Mouse (Mus musculus) embryonic facial prominence, embryonic 13.5 days (tissue): Measurements from ENCODE around the gene Anxa11. TPM values are rescaled to one million over a fixed set of nuclear protein-coding genes. Genes with fewer than 3 reads are reported as not detected.
"Not testable (repeated sequence)": the region's sequence is repeated elsewhere in the genome, so short reads cannot be mapped to it uniquely, and the experiment has no call there.

Source experiments
- ATAC-seq: fragments of 200-750 bp; cut with Nextera tagmentation; 2 replicates; pipeline ENCODE4 v1.8.0; 2017; ENCODE audit warnings: low read depth; ENCODE audit not compliant: insufficient number of reproducible peaks, insufficient read depth, low FRiP score, low TSS enrichment
- H3K27ac ChIP-seq: fragments of 300-500 bp; sonication (generic); 2 replicates; pipeline ENCODE4 v1.5.1; 2015; ENCODE audit warnings: moderate library complexity, mild to moderate bottlenecking, inconsistent platforms
- H3K27me3 ChIP-seq: fragments of 300-500 bp; sonication (generic); 2 replicates; pipeline ENCODE4 v1.6.1; 2015; ENCODE audit warnings: mild to moderate bottlenecking, inconsistent platforms
- H3K36me3 ChIP-seq: fragments of 300-500 bp; sonication (generic); 2 replicates; pipeline ENCODE4 v1.6.1; 2015; ENCODE audit warnings: mild to moderate bottlenecking, inconsistent platforms
- H3K4me1 ChIP-seq: fragments of 300-500 bp; sonication (generic); 2 replicates; pipeline ENCODE4 v1.6.1; 2015; ENCODE audit warnings: inconsistent platforms
- H3K4me2 ChIP-seq: fragments of 300-500 bp; sonication (generic); 2 replicates; pipeline ENCODE4 v1.6.1; 2015; ENCODE audit warnings: moderate library complexity, mild to moderate bottlenecking, inconsistent platforms
- H3K4me3 ChIP-seq: fragments of 300-500 bp; sonication (generic); 2 replicates; pipeline ENCODE4 v1.5.1; 2015; ENCODE audit warnings: mild to moderate bottlenecking, inconsistent platforms
- H3K9ac ChIP-seq: fragments of 300-500 bp; sonication (generic); 2 replicates; pipeline ENCODE4 v1.6.1; 2015; ENCODE audit warnings: mild to moderate bottlenecking, inconsistent platforms
- H3K9me3 ChIP-seq: fragments of 300-500 bp; sonication (generic); 2 replicates; pipeline ENCODE4 v1.6.1; 2016; ENCODE audit warnings: inconsistent platforms
- WGBS: fragments of 180-500 bp; shearing (Covaris S2); methylation state at CpG from one replicate; pipeline ENCODE4 v1.1.7; 2015; ENCODE audit warnings: mixed read lengths; 5-methylcytosine and 5-hydroxymethylcytosine counted together
- polyA plus RNA-seq: library from polyadenylated mRNA; unstranded; fragments of >200 nt; fragmentation: Nextera tagmentation; extraction: Ambion mirVana; gene quantifications from 2 replicates; pipeline ENCODE4 v1.2.1, GENCODE M21; 2015

Gene Anxa11
- polyA plus RNA-seq, 1 experiment from 2014 or later: 15.4 TPM

GRCm38 (mm10) chr14:25842688-25843003 lies 690 bp downstream of the Anxa11 start:
- Histone ChIP-seq H3K27me3 (peaks cover 29% of the 10 kb centered on the region), H3K4me2 (peak overlapping the region; percentile 96), H3K9ac (peak overlapping the region; percentile 72), H3K4me1 (peaks cover 13% of the 10 kb centered on the region), H3K36me3 (no peaks in the 10 kb centered on the region), H3K9me3 (no peaks in the 10 kb centered on the region), H3K27ac (no peak overlapping the region), H3K4me3 (peak overlapping the region; percentile 73)
- ATAC-seq: no peak
- 1% methylated on average over 12 of the region's 12 CpGs for WGBS

GRCm38 (mm10) chr14:25844372-25844771 lies 2.4 kb downstream of the Anxa11 start:
- H3K9ac ChIP-seq: no peak overlapping the region
- H3K9me3 ChIP-seq: no peaks in the 10 kb centered on the region
- peaks cover 19% of the 10 kb centered on the region for H3K4me1 ChIP-seq
- peaks cover 29% of the 10 kb centered on the region for H3K27me3 ChIP-seq
- H3K27ac ChIP-seq: no peak overlapping the region
- no peak for ATAC-seq
- no peak overlapping the region for H3K4me2 ChIP-seq
- H3K36me3 ChIP-seq: no peaks in the 10 kb centered on the region
- H3K4me3 ChIP-seq: no peak overlapping the region
- 92% methylated on average over 4 of the region's 4 CpGs for WGBS

GRCm38 (mm10) chr14:25845832-25846383 lies 4.0 kb downstream of the Anxa11 start:
- peaks cover 24% of the 10 kb centered on the region for H3K27me3 ChIP-seq
- ATAC-seq: no peak
- peaks cover 19% of the 10 kb centered on the region for H3K4me1 ChIP-seq
- no peaks in the 10 kb centered on the region for H3K36me3 ChIP-seq
- H3K9ac ChIP-seq: no peak overlapping the region
- H3K4me2 ChIP-seq: no peak overlapping the region
- no peak overlapping the region for H3K4me3 ChIP-seq
- H3K27ac ChIP-seq: no peak overlapping the region
- WGBS: 84% methylated on average over 6 of the region's 6 CpGs
- H3K9me3 ChIP-seq: no peaks in the 10 kb centered on the region

- Histone ChIP-seq H3K36me3 (no peaks in the 10 kb centered on the region), H3K9me3 (no peaks in the 10 kb centered on the region), H3K4me3 (no peak overlapping the region), H3K9ac (no peak overlapping the region), H3K4me2 (no peak overlapping the region), H3K27ac (no peak overlapping the region), H3K27me3 (peaks cover 19% of the 10 kb centered on the region), H3K4me1 (peaks cover 19% of the 10 kb centered on the region)
- no peak for ATAC-seq
- 88% methylated on average over 8 of the region's 8 CpGs for WGBS
Measured at GRCm38 (mm10) chr14:25846516-25846915, 4.6 kb downstream of the Anxa11 start.

- no peaks in the 10 kb centered on the region for H3K36me3 ChIP-seq
- no peak for ATAC-seq
- H3K9ac ChIP-seq: no peak overlapping the region
- H3K4me2 ChIP-seq: no peak overlapping the region
- peaks cover 8% of the 10 kb centered on the region for H3K27me3 ChIP-seq
- peaks cover 14% of the 10 kb centered on the region for H3K4me1 ChIP-seq
- H3K4me3 ChIP-seq: no peak overlapping the region
- H3K9me3 ChIP-seq: no peaks in the 10 kb centered on the region
- H3K27ac ChIP-seq: no peak overlapping the region
- WGBS: 33% methylated on average over 9 of the region's 9 CpGs
Measured at GRCm38 (mm10) chr14:25847660-25848059, 5.7 kb downstream of the Anxa11 start.

GRCm38 (mm10) chr14:25848237-25848636 lies 6.3 kb downstream of the Anxa11 start:
- no peak for ATAC-seq
- H3K27me3 ChIP-seq: peaks cover 2% of the 10 kb centered on the region
- H3K36me3 ChIP-seq: no peaks in the 10 kb centered on the region
- peaks cover 12% of the 10 kb centered on the region for H3K4me1 ChIP-seq
- H3K9me3 ChIP-seq: no peaks in the 10 kb centered on the region
- WGBS: 73% methylated on average over 6 of the region's 6 CpGs
- no peak overlapping the region for H3K4me3 ChIP-seq
- H3K27ac ChIP-seq: no peak overlapping the region
- H3K4me2 ChIP-seq: no peak overlapping the region
- no peak overlapping the region for H3K9ac ChIP-seq

- H3K9ac ChIP-seq, ATAC-seq, H3K27ac ChIP-seq, H3K36me3 ChIP-seq, H3K4me2 ChIP-seq, H3K4me3 ChIP-seq, H3K27me3 ChIP-seq, H3K9me3 ChIP-seq: not testable (repeated sequence)
- 96% methylated on average over 3 of the region's 4 CpGs for WGBS
- peaks cover 14% of the 10 kb centered on the region for H3K4me1 ChIP-seq
Measured at GRCm38 (mm10) chr14:25848708-25849107, 6.8 kb downstream of the Anxa11 start.

GRCm38 (mm10) chr14:25850433-25850832 lies 8.5 kb downstream of the Anxa11 start:
- ATAC-seq: no peak
- Histone ChIP-seq H3K4me3 (no peak overlapping the region), H3K4me2 (no peak overlapping the region), H3K27me3 (no peaks in the 10 kb centered on the region), H3K9me3 (no peaks in the 10 kb centered on the region), H3K36me3 (no peaks in the 10 kb centered on the region), H3K4me1 (peaks cover 19% of the 10 kb centered on the region), H3K9ac (no peak overlapping the region), H3K27ac (no peak overlapping the region)
- WGBS: 91% methylated on average over 2 of the region's 2 CpGs

GRCm38 (mm10) chr14:25851189-25851588 lies 9.2 kb downstream of the Anxa11 start:
- no peak for ATAC-seq
- Histone ChIP-seq H3K9ac (no peak overlapping the region), H3K4me1 (peaks cover 25% of the 10 kb centered on the region), H3K36me3 (no peaks in the 10 kb centered on the region), H3K4me2 (no peak overlapping the region), H3K27ac (no peak overlapping the region), H3K4me3 (no peak overlapping the region), H3K27me3 (no peaks in the 10 kb centered on the region), H3K9me3 (no peaks in the 10 kb centered on the region)
- WGBS: 85% methylated on average over 6 of the region's 6 CpGs

- Histone ChIP-seq H3K27ac (no peak overlapping the region), H3K4me2 (no peak overlapping the region), H3K9ac (no peak overlapping the region), H3K9me3 (no peaks in the 10 kb centered on the region), H3K4me3 (no peak overlapping the region), H3K4me1 (peaks cover 25% of the 10 kb centered on the region), H3K36me3 (no peaks in the 10 kb centered on the region), H3K27me3 (no peaks in the 10 kb centered on the region)
- no peak for ATAC-seq
- WGBS: 77% methylated on average over 11 of the region's 11 CpGs
Measured at GRCm38 (mm10) chr14:25852121-25852561, 10.2 kb downstream of the Anxa11 start.

- no peak for ATAC-seq
- no peak overlapping the region for H3K4me2 ChIP-seq
- H3K4me1 ChIP-seq: peaks cover 15% of the 10 kb centered on the region
- no peaks in the 10 kb centered on the region for H3K36me3 ChIP-seq
- no peak overlapping the region for H3K9ac ChIP-seq
- no peak overlapping the region for H3K27ac ChIP-seq
- 53% methylated on average over 6 of the region's 6 CpGs for WGBS
- no peaks in the 10 kb centered on the region for H3K27me3 ChIP-seq
- H3K4me3 ChIP-seq: no peak overlapping the region
- H3K9me3 ChIP-seq: no peaks in the 10 kb centered on the region
Measured at GRCm38 (mm10) chr14:25853295-25853694, 11.3 kb downstream of the Anxa11 start.

- Histone ChIP-seq H3K4me3 (no peak overlapping the region), H3K4me2 (no peak overlapping the region), H3K27me3 (no peaks in the 10 kb centered on the region), H3K27ac (no peak overlapping the region), H3K4me1 (peaks cover 15% of the 10 kb centered on the region), H3K9ac (no peak overlapping the region), H3K9me3 (no peaks in the 10 kb centered on the region), H3K36me3 (no peaks in the 10 kb centered on the region)
- ATAC-seq: no peak
- WGBS: 90% methylated on average over 16 of the region's 16 CpGs
Measured at GRCm38 (mm10) chr14:25853717-25854452, 11.9 kb downstream of the Anxa11 start.
